Mouse (Mus musculus) CD4-positive helper T cell, adult 2 months (primary cell): ENCODE data around the gene Ugt1a8.
A peak's percentile ranks its signal among the peaks of the same experiment; 100 is the strongest.

ENCODE experiments used
- DNase-seq: peaks from one replicate; pipeline ENCODE4 v3.0.0-alpha.2; 2012; ENCODE audit warnings: low read depth, missing footprints, low spot score

Ugt1a8 gene

DNA sequence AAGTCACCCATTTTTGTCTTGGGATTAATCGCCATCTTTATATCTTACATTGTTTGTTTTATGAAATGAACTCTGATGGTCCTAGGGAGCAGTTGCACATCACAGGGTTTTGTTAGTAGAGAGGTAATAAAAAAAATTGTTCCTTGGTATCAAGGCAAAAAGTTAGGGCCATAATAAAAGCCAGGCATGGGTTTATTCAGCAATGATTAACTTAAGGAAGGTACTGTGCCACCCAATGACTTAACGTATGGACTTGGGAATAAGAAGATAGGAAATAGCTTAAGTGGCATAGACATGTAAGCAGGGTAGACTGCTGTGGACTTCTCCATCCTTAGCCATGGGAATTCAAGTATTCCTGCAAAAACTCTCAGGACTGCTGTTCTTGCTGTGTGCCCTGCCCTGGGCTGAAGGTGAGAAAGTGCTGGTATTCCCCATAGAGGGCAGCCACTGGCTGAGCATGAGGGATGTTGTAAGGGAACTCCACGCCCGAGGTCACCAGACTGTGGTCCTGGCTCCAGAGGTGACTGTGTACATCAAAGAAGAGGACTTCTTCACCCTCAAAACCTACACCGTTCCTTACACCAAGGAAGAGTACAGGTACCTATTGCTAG, 98.8 kb downstream of the Ugt1a8 start:
- no peak for DNase-seq

DNA sequence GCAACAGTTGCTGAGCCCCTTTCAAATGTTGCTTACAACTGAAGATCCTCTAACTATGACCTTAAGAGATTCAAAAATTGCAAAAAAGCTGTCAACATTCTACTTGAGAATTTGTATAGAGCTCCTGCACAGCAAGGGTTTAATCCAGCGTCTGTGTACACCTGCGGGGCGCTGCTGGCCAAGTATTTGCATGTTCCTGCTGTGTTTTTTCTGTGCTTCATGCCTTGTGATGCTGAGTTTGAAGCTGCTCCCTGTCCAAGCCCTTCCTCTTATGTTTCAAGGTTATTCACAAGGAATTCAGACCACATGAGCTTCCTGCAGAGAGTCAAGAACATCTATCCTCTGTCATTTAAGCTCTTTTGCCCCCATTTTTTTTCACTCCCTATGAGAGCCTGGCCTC, 104.5 kb downstream of the Ugt1a8 start:
- no peak for DNase-seq

DNA sequence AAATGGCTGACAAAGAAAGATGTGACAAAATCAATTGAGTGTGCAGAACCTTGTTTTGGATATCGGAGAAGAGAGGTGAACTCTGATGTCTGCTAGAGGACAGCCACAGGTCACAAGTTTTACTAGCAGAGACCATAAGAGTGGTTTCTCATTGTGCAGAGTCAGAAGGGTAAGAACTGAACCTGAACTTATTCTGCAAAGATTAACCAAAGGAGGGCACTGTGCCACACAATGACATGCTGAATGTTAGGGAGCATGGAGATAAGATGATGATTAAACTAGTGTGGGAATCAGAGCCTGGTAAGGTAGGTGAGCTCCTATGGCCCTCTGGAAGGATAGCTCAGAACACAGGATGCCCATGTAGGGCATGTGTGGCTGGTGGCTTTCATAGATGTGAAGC, 108.1 kb downstream of the Ugt1a8 start:
- no peak for DNase-seq

GRCm38 (mm10) chr1:88197443-88197842, 109.8 kb downstream of the Ugt1a8 start:
- DNase-seq, result no peak

GRCm38 (mm10) chr1:88199996-88200395, 112.4 kb downstream of the Ugt1a8 start:
- no peak for DNase-seq

DNA sequence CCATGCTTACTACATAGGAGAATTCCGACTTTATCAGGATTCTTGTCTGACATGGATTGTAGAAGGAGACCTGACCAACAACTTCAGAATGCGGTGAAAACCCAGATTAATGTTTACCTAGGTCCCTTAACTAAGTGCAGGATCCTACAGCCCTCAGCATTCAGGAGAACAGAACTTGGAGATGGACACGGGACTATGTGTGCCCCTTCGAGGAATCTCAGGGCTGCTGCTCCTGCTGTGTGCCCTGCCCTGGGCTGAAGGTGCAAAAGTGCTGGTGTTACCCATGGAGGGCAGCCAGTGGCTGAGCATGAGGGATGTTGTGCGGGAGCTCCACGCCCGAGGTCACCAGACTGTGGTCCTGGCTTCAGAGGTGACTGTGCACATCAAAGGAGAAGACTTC, 112.8 kb downstream of the Ugt1a8 start, which contains the start of gene Ugt1a2:
Gene Ugt1a2 (plus strand): TSS at position 146 of the 400 bp plus-strand sequence.
- no peak for DNase-seq

DNA sequence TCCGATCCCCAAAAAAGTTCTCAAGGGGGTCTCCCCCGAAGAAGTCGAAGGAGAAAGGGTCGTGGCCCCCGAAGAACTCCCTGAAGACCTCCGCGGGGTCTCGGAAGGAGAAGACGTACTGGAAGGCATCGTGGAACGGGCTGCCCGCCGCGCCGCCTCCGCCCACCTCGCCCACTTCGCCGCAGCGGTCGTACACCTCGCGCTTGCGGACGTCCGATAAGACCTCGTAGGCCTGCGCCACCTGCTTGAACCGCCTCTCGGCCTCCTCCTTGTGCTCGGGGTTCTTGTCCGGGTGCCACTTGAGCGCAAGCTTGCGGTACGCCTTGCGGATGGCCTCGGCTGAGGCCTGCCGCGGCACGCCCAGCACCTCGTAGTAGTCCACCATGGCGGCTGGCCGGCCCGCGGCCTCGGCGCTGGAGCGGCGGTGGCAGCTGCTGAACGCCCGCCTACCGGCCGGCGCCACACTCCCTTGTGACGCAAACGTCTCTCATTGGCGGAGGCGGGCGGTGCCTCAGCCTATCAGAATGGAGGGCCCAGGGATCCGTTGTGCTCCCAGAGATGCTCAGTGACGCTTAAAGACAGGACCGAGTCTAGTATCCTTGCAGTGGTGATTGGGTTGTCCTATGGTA, 117.8 kb downstream of the Ugt1a8 start, which contains the start of gene Dnajb3:
Gene Dnajb3 (minus strand): TSS at position 489 of the 629 bp plus-strand sequence.
- DNase-seq, result peak; percentile 67

DNA sequence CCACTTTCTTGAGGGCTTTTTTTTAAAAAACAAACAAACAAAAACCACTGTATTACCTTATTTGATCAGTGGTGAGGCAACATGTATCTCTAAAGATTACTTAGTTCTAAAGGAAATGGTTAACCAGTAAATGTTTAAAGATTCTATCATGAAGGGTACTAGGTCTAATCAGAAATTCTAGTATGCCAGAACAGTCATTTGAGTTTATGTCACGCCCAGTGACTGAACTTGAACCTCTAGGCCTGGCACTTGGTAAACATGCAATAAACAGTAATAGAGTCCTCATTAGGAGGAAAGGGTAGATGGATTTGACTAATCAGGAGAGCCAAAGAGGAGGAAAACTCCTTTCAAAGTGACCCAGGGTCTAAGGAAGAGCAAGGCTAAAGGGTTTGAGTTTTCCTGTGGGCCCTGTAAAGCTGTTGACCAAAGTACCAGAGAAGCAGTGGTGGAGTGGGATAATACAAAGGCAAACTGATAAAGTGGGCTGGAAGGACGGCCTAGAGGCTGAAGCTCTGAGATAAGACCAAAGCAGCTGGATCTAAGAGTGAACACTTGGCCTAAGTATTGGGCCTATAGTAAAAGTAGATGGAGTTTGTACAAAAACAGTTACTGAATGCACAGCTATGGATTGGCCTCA, 119.3 kb downstream of the Ugt1a8 start:
- no peak for DNase-seq

DNA sequence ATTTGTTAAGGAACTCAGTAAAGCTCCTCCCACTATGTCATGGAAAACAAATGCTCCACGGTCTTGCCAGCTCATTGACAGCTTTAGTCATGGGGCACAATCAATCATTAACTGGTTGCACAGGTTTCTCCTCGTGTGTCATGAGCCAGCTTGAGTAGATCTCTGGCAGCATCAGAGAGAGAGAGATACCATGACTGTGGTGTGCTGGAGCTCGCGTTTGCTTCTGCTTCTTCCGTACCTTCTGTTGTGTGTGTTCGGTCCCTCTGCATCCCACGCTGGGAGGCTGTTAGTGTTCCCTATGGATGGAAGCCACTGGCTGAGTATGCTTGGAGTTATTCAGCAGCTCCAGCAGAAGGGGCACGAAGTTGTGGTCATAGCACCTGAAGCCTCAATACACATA, 124.2 kb downstream of the Ugt1a8 start, which contains the start of gene Ugt1a1:
Gene Ugt1a1 (plus strand): TSS at position 148 of the 400 bp plus-strand sequence.
- DNase-seq, result peak; percentile 14

DNA sequence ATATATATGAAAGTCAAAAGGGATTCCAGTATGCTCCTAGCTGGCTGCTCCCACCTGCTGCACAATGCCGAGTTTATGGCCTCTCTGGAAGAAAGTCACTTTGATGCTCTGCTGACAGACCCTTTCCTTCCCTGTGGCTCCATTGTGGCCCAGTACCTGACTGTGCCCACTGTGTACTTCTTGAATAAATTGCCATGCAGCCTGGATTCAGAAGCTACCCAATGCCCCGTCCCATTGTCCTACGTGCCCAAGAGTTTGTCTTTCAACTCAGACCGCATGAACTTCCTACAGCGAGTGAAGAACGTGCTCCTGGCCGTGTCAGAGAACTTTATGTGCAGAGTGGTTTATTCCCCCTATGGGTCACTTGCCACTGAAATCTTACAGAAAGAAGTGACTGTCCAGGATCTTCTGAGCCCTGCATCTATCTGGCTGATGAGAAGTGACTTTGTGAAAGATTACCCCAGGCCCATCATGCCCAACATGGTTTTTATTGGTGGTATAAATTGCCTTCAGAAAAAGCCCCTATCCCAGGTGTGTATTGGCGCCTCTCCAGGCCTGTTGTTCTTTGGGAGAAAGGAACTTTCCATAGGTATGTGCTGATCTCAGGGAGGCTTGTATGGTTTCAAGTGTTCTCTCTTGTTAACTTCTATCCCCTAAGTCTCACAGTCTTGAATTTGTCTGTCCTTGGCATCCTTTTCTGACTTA, 124.9 kb downstream of the Ugt1a8 start:
- peak; percentile 12 for DNase-seq

DNA sequence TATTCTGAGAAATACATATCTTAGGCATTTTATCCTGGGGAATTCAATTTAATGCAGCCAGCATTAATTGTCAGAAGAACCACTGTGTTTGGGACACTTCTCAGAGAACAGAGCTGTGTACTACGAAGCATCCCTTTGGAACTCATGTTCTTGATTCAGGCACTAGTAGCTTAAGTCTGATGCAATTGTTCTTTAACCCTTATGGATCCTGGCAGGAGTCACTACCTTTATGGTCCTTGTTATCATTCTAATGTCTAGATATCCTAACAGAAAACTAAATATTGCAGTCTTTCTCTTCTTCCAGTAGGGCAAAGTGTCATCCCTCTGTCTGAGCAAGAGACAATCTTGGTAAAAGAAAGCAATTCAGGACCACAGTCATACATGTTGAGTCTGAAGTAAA, 125.4 kb downstream of the Ugt1a8 start:
- peak; percentile 3 for DNase-seq

GRCm38 (mm10) chr1:88213766-88214461, 126.3 kb downstream of the Ugt1a8 start:
- peak; percentile 18 for DNase-seq

- peak; percentile 12 for DNase-seq
Measured at GRCm38 (mm10) chr1:88214462-88214952, 126.9 kb downstream of the Ugt1a8 start.

GRCm38 (mm10) chr1:88215466-88216380, 128.1 kb downstream of the Ugt1a8 start:
- DNase-seq, result peak; percentile 14

DNA sequence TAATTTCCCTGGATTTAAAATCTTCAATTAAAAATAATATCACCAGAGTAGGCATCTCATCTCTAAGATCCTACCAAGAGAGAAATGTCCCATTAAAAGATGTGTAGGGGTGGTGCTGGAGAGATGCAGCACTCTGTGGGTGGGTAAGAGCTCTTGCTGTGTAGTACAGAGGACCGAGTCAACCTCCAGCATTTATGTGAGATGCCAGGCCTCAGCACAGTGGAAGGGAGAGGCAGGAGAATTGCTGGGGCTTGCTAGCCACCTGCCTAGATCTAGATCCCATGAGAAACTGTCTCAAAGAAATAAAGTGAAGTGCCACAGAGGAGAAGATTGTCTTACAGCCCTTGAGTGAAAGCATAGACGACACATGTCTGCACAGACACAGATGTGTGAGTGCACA, 128.9 kb downstream of the Ugt1a8 start:
- peak; percentile 10 for DNase-seq

GRCm38 (mm10) chr1:88217144-88217543, 129.5 kb downstream of the Ugt1a8 start:
- DNase-seq, result peak; percentile 28

GRCm38 (mm10) chr1:88217576-88217975, 130.0 kb downstream of the Ugt1a8 start:
- peak; percentile 24 for DNase-seq

- peak; percentile 16 for DNase-seq
Measured at GRCm38 (mm10) chr1:88218051-88218450, 130.4 kb downstream of the Ugt1a8 start.

GRCm38 (mm10) chr1:88218591-88218990, 131.0 kb downstream of the Ugt1a8 start:
- DNase-seq, result peak; percentile 5

GRCm38 (mm10) chr1:88219054-88219453, 131.4 kb downstream of the Ugt1a8 start:
- DNase-seq, result peak; percentile 23
